Mouse (Mus musculus): ENCODE measurements around the gene Nlgn2. TPM values are rescaled to one million over a fixed set of nuclear protein-coding genes. Genes with fewer than 3 reads are reported as not detected.

Gene Nlgn2
- polyA plus RNA-seq, 1 experiment from 2014 or later, result 20.9 TPM

DNA sequence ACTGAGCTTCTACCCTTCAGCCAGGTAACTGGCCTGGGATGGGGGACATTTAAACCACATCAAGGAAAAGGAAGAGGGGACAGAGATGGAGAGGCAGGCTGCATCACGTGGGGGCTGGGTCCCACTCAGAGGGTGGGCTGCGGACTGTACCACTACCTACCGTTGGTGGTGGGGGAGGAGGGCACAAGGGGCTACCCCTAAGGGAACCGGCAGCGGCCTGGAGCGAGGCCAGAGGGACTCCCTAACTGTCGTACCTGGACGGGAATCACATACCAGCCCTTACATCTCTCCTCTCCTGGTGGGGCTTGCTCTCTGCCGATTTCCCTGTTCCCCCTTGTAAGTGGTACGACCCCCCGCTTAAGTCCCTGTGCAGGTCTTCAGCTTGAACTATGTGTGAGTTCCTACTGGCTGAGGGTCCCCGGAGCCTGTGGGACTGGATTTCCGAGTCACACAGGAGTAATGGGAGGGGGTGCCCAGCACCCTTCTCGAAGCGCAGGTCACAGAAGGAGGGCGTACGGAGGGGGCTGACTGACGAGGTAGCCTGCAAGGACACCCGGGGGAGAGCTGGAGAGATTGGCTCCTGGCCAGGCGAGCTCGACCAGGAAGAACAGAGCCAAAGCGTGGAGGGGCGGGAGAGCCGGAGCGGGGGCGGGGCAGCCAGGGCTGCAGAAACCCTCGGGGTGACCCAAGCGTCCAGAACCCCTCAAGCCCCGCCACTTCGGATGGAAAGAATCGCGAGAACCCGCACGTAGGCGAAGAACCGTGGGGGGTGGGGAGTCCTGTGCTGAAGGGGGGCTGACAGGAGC is 37.0 kb downstream of the Nlgn2 start:
- ATAC-seq (replicated peaks), result peak; percentile 80
- H3K9me3 ChIP-seq, result no peaks in the 10 kb centered on the region
- H3K4me2 ChIP-seq (replicated peaks), result peak overlapping the region; percentile 98
- no peaks in the 10 kb centered on the region for H3K36me3 ChIP-seq
- under 1% methylated on average over 36 of the region's 36 CpGs for WGBS
- H3K27ac ChIP-seq (replicated peaks), result peak overlapping the region; percentile 98
- H3K4me3 ChIP-seq, result peak overlapping the region; percentile 68
- H3K9ac ChIP-seq (replicated peaks), result peak overlapping the region; percentile 76
- H3K27me3 ChIP-seq, result peaks cover 14% of the 10 kb centered on the region
- peaks cover 68% of the 10 kb centered on the region for H3K4me1 ChIP-seq

DNA sequence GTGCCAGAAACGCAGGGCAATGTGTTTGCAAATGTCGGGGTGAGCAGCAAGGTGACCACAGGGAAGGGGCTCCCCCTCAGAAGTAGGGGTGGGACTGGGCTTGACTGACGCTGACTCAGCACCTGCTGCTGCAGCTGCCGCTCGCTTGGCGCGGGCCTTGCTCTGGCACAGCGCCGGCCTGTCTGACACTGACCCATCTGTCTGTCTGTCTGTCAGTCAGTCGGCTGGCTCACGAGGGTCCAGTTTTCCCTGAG is 37.5 kb downstream of the Nlgn2 start:
- peak overlapping the region; percentile 98 for H3K4me2 ChIP-seq (replicated peaks)
- peak overlapping the region; percentile 68 for H3K4me3 ChIP-seq
- H3K9me3 ChIP-seq, result no peaks in the 10 kb centered on the region
- ATAC-seq (replicated peaks), result peak; percentile 39
- peaks cover 8% of the 10 kb centered on the region for H3K27me3 ChIP-seq
- H3K4me1 ChIP-seq, result peaks cover 67% of the 10 kb centered on the region
- 1% methylated on average over 11 of the region's 11 CpGs for WGBS
- H3K36me3 ChIP-seq, result no peaks in the 10 kb centered on the region
- peak overlapping the region; percentile 76 for H3K9ac ChIP-seq (replicated peaks)
- peak overlapping the region; percentile 98 for H3K27ac ChIP-seq (replicated peaks)

DNA sequence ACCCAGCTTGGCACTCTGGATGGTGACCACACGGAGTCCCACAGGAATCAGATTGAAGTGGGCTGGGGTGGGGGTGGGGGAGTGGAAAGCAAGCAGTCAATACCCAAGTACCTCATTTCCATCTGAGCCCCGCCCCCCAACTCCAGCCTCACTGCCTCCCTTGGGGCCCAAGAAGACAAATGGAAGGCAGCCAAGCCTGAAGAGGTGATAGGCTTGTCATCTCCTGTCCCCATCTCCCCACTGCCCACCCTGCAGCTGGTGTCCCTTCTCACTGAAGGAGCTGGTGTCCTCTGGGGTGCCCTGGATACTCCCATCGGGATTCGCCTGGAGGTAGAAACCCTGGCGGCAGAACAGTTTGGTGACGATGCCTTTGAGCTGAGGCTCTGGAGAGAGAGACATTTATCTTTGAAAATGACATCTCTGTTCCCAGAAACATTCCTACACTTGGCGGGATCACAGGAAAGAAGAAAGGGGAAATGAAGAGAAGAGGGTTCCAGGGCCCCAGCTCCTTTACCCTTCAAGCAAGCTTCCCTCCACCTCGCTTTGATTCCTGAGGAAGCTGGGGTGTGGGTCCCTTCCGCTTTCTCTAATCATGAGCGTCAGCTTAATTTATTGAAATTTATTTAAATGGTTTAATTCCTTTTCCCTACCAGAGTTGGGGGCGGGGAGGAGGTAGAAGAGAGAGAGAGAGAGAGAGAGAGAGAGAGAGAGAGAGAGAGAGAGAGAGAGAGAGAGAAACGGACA is 38.0 kb downstream of the Nlgn2 start:
- peaks cover 65% of the 10 kb centered on the region for H3K4me1 ChIP-seq
- WGBS, result 13% methylated on average over 12 of the region's 12 CpGs
- no peak for ATAC-seq (replicated peaks)
- H3K27me3 ChIP-seq, result peaks cover 3% of the 10 kb centered on the region
- H3K4me3 ChIP-seq, result peak overlapping the region; percentile 68
- H3K9me3 ChIP-seq, result no peaks in the 10 kb centered on the region
- no peaks in the 10 kb centered on the region for H3K36me3 ChIP-seq
- peak overlapping the region; percentile 76 for H3K9ac ChIP-seq (replicated peaks)
- H3K4me2 ChIP-seq (replicated peaks), result peak overlapping the region; percentile 98
- H3K27ac ChIP-seq (replicated peaks), result peak overlapping the region; percentile 98

DNA sequence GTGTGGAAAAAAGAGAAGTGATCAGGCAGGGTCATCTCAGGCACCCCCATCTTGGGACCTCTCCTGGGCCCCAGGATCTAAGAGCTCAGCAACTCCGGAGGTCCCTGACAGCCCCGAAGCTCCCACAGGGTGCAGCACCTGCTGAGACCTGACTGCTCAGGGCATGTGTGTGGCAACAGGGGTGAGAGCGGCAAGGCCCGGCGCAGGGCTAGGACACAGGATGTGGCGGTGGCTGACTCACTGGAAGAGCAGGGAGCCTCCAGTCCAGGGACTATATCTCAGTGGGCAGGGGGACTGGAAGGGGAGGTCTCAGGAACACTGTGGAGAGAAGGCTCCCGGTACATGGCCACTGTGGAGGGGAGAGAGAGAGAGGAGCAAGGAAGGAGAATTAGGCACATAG is 39.7 kb downstream of the Nlgn2 start:
- peaks cover 49% of the 10 kb centered on the region for H3K4me1 ChIP-seq
- H3K4me3 ChIP-seq, result no peak overlapping the region
- 80% methylated on average over 7 of the region's 7 CpGs for WGBS
- H3K4me2 ChIP-seq (replicated peaks), result no peak overlapping the region
- no peak overlapping the region for H3K27ac ChIP-seq (replicated peaks)
- ATAC-seq (replicated peaks), result no peak
- no peaks in the 10 kb centered on the region for H3K9me3 ChIP-seq
- H3K9ac ChIP-seq (replicated peaks), result no peak overlapping the region
- H3K27me3 ChIP-seq, result peaks cover 7% of the 10 kb centered on the region; the same call in 1 of the 2 replicates
- H3K36me3 ChIP-seq, result no peaks in the 10 kb centered on the region

DNA sequence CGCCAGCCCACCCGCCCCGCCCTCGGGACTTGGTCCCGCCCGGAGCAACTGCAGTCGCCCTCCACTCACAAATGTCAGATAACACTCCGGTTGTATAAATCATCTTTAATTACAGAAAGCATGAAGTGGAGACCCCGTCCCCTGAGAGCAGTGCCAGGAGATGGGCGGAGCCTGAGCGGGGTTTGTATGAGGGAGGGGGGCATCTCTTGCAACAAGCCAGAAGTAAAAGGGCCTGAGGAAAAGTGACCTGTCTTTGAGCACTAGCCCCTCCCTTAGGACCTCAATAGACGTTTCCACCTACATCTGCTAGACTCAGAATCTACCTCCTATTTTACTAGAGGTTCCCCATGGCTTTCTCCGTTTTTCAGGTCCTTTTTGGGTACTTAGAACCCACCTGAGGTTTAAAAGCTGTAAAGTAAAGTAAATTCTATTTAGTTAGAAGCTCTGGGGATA is 41.6 kb downstream of the Nlgn2 start:
- Histone ChIP-seq H3K36me3 (no peaks in the 10 kb centered on the region), H3K9ac (replicated peaks) (no peak overlapping the region)
- 2% methylated on average over 13 of the region's 13 CpGs for WGBS

DNA sequence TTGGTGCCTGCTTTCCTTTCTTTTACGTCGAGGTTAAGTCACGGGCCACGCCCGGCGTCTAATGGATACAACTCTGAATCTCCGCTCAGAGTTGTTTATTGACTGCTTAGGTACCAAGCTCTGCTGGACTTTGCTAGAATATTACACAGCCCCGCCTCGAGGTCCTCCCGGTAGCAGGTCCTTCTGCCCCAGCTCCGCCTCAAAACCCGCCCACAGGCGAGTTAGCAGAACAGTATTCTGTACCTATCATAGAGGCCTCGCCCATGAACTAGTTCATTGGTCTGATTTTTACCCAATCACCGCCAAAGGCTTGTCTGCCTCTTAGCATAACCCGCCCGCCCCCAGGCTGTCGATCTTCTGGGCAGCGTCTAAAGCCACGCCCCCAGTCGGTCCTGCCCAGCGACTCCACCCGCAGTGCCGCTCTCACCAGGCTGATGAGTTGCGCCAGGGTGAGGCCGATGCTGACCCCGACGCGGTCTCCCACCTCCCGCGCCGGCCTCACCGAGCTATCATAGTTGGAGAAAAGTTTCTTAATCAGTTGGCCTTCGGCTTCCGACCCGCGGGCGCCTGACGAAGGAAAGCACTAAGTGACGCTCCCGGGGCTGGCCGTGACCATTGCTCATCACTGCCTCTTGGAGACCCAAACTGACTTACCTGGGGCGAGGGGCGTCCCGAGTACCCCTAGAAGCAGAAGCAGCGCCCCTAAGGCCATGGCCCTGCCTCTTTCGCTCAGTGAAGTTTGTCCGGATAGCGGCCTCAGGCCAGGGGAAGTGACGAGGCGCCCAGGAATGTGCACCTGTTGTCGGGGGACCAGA is 42.2 kb downstream of the Nlgn2 start, which contains the start of gene Chrnb1:
Gene Chrnb1 (minus strand): TSS at position 776 of the 815 bp plus-strand sequence.
- no peaks in the 10 kb centered on the region for H3K36me3 ChIP-seq
- 2% methylated on average over 52 of the region's 52 CpGs for WGBS

More for the DNA sequence above, 41.6 kb downstream of the Nlgn2 start:
- Histone ChIP-seq H3K4me1 (peaks cover 29% of the 10 kb centered on the region), H3K4me2 (replicated peaks) (peak overlapping the region; percentile 75), H3K27ac (replicated peaks) (no peak overlapping the region), H3K4me3 (peak overlapping the region; percentile 44), H3K9me3 (no peaks in the 10 kb centered on the region), H3K27me3 (peaks cover 7% of the 10 kb centered on the region; the same call in 1 of the 2 replicates)
- no peak for ATAC-seq (replicated peaks)

DNA sequence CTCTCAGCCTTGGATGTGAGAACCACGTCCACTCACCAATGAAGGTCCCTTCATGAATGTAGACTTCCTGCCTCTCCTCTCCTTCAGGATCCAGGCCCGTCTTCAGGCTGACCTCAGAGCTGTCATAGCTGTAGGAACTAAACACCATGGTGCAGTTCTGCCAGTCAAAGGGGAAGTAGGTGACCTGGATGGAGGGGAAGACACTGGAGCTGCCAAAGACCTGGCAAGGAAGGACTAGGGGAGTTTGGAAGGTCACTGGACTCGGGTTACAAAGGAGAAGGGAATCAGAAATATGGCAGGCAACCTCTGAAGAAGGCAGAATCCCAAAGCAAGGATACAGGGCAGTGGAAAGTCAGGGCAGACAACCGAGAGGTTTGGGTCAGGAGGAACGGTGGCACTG is 44.2 kb downstream of the Nlgn2 start:
- H3K9me3 ChIP-seq, result no peaks in the 10 kb centered on the region
- peaks cover 7% of the 10 kb centered on the region; the same call in 1 of the 2 replicates for H3K27me3 ChIP-seq
- 61% methylated on average over 5 of the region's 5 CpGs for WGBS
- H3K36me3 ChIP-seq, result no peaks in the 10 kb centered on the region
- H3K4me1 ChIP-seq, result peaks cover 13% of the 10 kb centered on the region
- no peak overlapping the region for H3K9ac ChIP-seq (replicated peaks)
- no peak overlapping the region for H3K4me3 ChIP-seq
- ATAC-seq (replicated peaks), result no peak
- no peak overlapping the region for H3K27ac ChIP-seq (replicated peaks)
- H3K4me2 ChIP-seq (replicated peaks), result no peak overlapping the region

More for the DNA sequence above, 42.2 kb downstream of the Nlgn2 start, which contains the start of gene Chrnb1:
- H3K27ac ChIP-seq (replicated peaks), result no peak within 1 kb of the TSS
- H3K9ac ChIP-seq (replicated peaks), result peak within 1 kb of the TSS; percentile 42
- H3K4me2 ChIP-seq (replicated peaks), result peak within 1 kb of the TSS; percentile 75
- H3K4me1 ChIP-seq, result peaks cover 29% of the 10 kb centered on the region
- H3K27me3 ChIP-seq, result peaks cover 7% of the 10 kb centered on the region; the same call in 1 of the 2 replicates
- ATAC-seq (replicated peaks), result peak; percentile 95
- no peaks in the 10 kb centered on the region for H3K9me3 ChIP-seq
- peak within 1 kb of the TSS; percentile 44 for H3K4me3 ChIP-seq

DNA sequence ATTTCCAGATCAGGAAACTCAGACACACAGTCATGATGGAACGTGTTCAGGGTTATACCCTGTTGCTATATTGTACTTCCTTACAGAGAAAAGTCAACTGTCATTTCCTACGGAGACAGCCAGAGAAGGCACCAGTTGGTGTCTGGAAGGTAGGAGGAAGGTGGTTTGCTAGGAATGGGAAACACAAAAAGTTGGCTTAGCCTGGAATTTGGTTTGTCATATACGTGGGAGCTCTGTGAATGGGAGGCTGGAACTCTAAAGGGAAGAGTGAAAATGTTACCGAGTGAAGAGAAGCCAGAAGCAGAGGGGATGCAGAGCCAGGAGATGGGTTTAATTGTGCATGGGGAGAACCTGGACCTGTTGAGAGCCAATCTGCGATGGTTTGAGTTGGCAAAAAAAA is 46.2 kb downstream of the Nlgn2 start:
- H3K27me3 ChIP-seq, result peaks cover 7% of the 10 kb centered on the region; the same call in 1 of the 2 replicates
- H3K27ac ChIP-seq (replicated peaks), result no peak overlapping the region
- no peak overlapping the region for H3K4me2 ChIP-seq (replicated peaks)
- H3K36me3 ChIP-seq, result no peaks in the 10 kb centered on the region
- peaks cover 13% of the 10 kb centered on the region for H3K4me1 ChIP-seq
- WGBS, result 71% methylated on average over 5 of the region's 5 CpGs
- no peak overlapping the region for H3K4me3 ChIP-seq
- H3K9me3 ChIP-seq, result no peaks in the 10 kb centered on the region
- ATAC-seq (replicated peaks), result no peak
- H3K9ac ChIP-seq (replicated peaks), result no peak overlapping the region

DNA sequence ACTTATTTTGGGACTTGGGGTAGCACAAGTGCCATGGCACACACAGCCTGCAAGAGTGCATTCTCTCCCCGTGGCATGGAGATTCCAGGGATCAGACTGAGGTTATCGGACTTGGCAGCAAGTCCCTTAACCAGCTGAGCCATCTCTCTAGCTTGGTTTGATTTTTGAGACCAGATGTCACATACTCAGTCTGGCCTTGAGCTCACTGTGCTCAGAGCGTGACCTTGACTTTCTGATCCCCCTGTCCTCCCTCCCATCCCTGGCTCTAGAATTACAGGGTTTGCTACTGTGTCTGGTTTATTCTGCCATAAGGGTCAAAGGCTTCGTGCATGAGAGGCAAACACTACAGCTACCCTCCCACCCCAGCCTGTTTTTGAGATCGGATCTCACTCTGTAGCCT is 48.2 kb downstream of the Nlgn2 start:
- H3K27me3 ChIP-seq, result peaks cover 5% of the 10 kb centered on the region; the same call in 1 of the 2 replicates
- H3K9me3 ChIP-seq, result no peaks in the 10 kb centered on the region
- WGBS, result 75% methylated on average over 5 of the region's 5 CpGs

DNA sequence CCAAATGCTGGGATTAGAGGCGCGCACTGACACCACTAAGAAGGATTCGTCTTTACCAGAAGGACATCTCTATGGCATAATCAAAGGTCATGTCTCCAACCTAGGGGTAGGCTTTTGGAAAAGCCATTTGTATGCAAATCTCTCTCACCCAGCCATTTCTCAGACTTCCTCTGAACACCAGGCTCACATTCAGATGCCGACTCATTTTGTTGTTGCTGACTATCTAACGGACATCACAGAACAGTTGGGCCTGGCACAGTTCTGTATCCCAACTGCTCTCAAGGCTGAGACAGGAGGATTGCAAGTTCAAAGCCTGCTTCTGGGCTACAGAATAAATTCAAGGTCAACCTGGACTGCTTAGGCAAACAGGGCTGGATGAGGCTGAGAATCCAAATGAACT is 50.3 kb downstream of the Nlgn2 start:
- 89% methylated on average over 5 of the region's 5 CpGs for WGBS
- Histone ChIP-seq H3K4me1 (no peaks in the 10 kb centered on the region), H3K9me3 (no peaks in the 10 kb centered on the region), H3K4me3 (no peak overlapping the region), H3K27me3 (no peaks in the 10 kb centered on the region), H3K27ac (replicated peaks) (no peak overlapping the region), H3K4me2 (replicated peaks) (no peak overlapping the region), H3K9ac (replicated peaks) (no peak overlapping the region), H3K36me3 (no peaks in the 10 kb centered on the region)
- no peak for ATAC-seq (replicated peaks)

More for the DNA sequence above, 48.2 kb downstream of the Nlgn2 start:
- no peak overlapping the region for H3K27ac ChIP-seq (replicated peaks)
- H3K4me1 ChIP-seq, result no peaks in the 10 kb centered on the region
- ATAC-seq (replicated peaks), result no peak
- H3K4me3 ChIP-seq, result no peak overlapping the region
- H3K9ac ChIP-seq (replicated peaks), result no peak overlapping the region
- H3K4me2 ChIP-seq (replicated peaks), result no peak overlapping the region
- no peaks in the 10 kb centered on the region for H3K36me3 ChIP-seq

DNA sequence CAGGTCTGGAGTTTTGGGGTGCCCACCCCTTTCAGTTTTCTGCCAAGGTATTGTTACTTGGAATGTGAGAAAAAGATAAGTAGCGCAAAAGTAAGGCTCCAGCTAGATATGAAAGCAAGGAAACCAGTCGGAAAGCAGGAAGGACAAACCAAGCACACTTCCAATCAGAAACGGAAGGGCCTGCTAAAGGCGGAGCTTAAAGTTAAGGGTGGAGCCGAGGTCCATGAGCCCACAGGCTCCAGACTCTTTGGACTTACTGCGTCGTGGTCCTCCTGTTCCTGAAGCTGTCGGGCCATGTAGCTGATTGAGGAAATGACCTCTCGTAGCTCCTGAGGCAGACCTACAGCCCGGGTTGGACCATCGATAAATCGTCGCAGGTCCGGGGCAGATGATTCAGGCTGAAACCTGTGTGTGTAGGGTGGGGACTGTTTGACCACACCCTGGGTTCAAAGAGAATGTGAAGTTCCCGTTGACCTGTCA is 52.8 kb downstream of the Nlgn2 start:
- no peak for ATAC-seq (replicated peaks)
- WGBS, result 44% methylated on average over 15 of the region's 15 CpGs
- H3K4me1 ChIP-seq, result no peaks in the 10 kb centered on the region
- no peaks in the 10 kb centered on the region for H3K27me3 ChIP-seq
- H3K9ac ChIP-seq (replicated peaks), result no peak overlapping the region
- no peaks in the 10 kb centered on the region for H3K36me3 ChIP-seq
- no peak overlapping the region for H3K4me2 ChIP-seq (replicated peaks)
- H3K9me3 ChIP-seq, result no peaks in the 10 kb centered on the region
- H3K4me3 ChIP-seq, result no peak overlapping the region
- H3K27ac ChIP-seq (replicated peaks), result no peak overlapping the region

Measured in forebrain, embryonic 15.5 days (tissue).